Mouse (Mus musculus) stomach, postnatal 0 days (tissue): ENCODE results near the gene Cln3. TPM values are rescaled to one million over a fixed set of nuclear protein-coding genes. Genes with fewer than 3 reads are reported as not detected.

Source experiments
- ATAC-seq: fragments of 200-750 bp; cut with Nextera tagmentation; 2 replicates; pipeline ENCODE4 v1.8.0; 2017; ENCODE audit not compliant: low FRiP score, low TSS enrichment
- DNase-seq: peaks from one replicate; pipeline ENCODE4 v3.0.0-alpha.2; 2016; ENCODE audit warnings: low spot score
- H3K27ac ChIP-seq: fragments of 300-500 bp; sonication (generic); replicated peaks from 2 replicates; pipeline ENCODE4 v1.5.1; 2014; ENCODE audit warnings: mild to moderate bottlenecking, control low read depth
- H3K27me3 ChIP-seq: fragments of 300-500 bp; sonication (generic); 2 replicates; pipeline ENCODE4 v1.6.1; 2014; ENCODE audit warnings: low read length; ENCODE audit not compliant: control insufficient read depth, insufficient read depth
- H3K36me3 ChIP-seq: fragments of 300-500 bp; sonication (generic); 2 replicates; pipeline ENCODE4 v1.6.1; 2014; ENCODE audit warnings: low read length, mixed read lengths; ENCODE audit not compliant: control insufficient read depth, insufficient read depth
- H3K4me1 ChIP-seq: fragments of 300-500 bp; sonication (generic); replicated peaks from 2 replicates; pipeline ENCODE4 v1.6.1; 2014; ENCODE audit warnings: antibody characterized with exemption; ENCODE audit not compliant: control insufficient read depth, insufficient read depth
- H3K4me2 ChIP-seq: fragments of 300-500 bp; sonication (generic); replicated peaks from 2 replicates; pipeline ENCODE4 v1.6.1; 2014; ENCODE audit warnings: low read depth, mild to moderate bottlenecking, control low read depth, moderate library complexity
- H3K4me3 ChIP-seq: fragments of 300-500 bp; sonication (generic); 2 replicates; pipeline ENCODE4 v1.5.1; 2014; ENCODE audit warnings: low read depth, low read length, control low read depth
- H3K9ac ChIP-seq: fragments of 300-500 bp; sonication (generic); 2 replicates; pipeline ENCODE4 v1.6.1; 2014; ENCODE audit warnings: mild to moderate bottlenecking, low read length, control low read depth, mixed read lengths
- H3K9me3 ChIP-seq: fragments of 300-500 bp; sonication (generic); 2 replicates; pipeline ENCODE4 v1.6.1; 2016; ENCODE audit warnings: low read length; ENCODE audit not compliant: control insufficient read depth
- CTCF ChIP-seq: IDR thresholded peaks from 2 replicates; pipeline ENCODE4 v1.5.1; 2016; ENCODE audit warnings: antibody characterized with exemption, low read depth, mild to moderate bottlenecking, moderate library complexity
- EP300 ChIP-seq: optimal IDR thresholded peaks from 2 replicates; pipeline ENCODE3; 2016; ENCODE audit warnings: antibody characterized with exemption
- WGBS: fragments of 180-500 bp; shearing (Covaris S2); extraction: QIAGEN DNeasy Blood & Tissue Kit; methylation state at CpG from one replicate; pipeline ENCODE4 v1.1.7; 2014; 5-methylcytosine and 5-hydroxymethylcytosine counted together
- microRNA-seq: library from miRNA; unstranded; fragments of <30 nt; microRNA quantifications from one replicate; pipeline ENCODE4, GENCODE M21; 2016
- polyA plus RNA-seq: library from polyadenylated mRNA; unstranded; fragments of >200 nt; fragmentation: Nextera tagmentation; extraction: Ambion mirVana; gene quantifications from 2 replicates; pipeline ENCODE4 v1.2.1, GENCODE M21; 2015

Gene Cln3
- polyA plus RNA-seq, 1 experiment from 2014 or later = 17.7 TPM

DNA sequence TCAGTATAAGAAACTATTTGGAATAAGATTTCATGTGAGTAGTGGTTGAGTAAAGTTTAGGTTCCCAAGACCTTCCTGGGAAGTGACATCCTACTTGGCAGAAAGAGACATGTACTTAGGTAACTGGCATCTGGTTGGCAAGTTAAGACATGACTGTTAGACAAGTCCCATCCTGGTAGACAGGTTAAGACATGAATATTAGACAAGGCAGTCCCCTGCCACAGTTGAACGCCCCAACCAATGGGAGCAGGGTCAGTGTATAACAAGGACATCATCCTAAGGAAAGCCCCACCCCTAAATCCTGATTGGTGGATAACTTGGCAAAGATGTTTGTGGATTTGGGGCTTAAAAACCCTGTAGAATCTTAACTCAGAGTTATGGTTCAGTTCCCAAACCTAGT is 52.2 kb downstream of the Cln3 start:
- ATAC-seq = no peak
- DNase-seq = no peak
- Histone ChIP-seq H3K9me3 (no peaks in the 10 kb centered on the region), H3K4me2 (no peak overlapping the region), H3K27me3 (no peaks in the 10 kb centered on the region), H3K36me3 (no peaks in the 10 kb centered on the region), H3K9ac (no peak overlapping the region), H3K27ac (no peak overlapping the region), H3K4me3 (no peak overlapping the region), H3K4me1 (no peaks in the 10 kb centered on the region)
- WGBS = 62% methylated on average over 1 of the region's 1 CpGs
- no peak for TF ChIP-seq CTCF
- TF ChIP-seq EP300 = no peak

GRCm38 (mm10) chr7:126528166-126528577 is 57.4 kb downstream of the Cln3 start:
- no peak overlapping the region for H3K9ac ChIP-seq
- no peak overlapping the region for H3K4me3 ChIP-seq
- ATAC-seq = peak; percentile 45; the same call in 1 of the 2 replicates
- no peaks in the 10 kb centered on the region for H3K4me1 ChIP-seq
- 2% methylated on average over 1 of the region's 1 CpGs for WGBS
- H3K9me3 ChIP-seq = no peaks in the 10 kb centered on the region
- no peaks in the 10 kb centered on the region for H3K36me3 ChIP-seq
- no peak overlapping the region for H3K27ac ChIP-seq
- no peak overlapping the region for H3K4me2 ChIP-seq
- TF ChIP-seq EP300 (no peak), CTCF (peak; percentile 89)
- no peak for DNase-seq
- no peaks in the 10 kb centered on the region for H3K27me3 ChIP-seq

DNA sequence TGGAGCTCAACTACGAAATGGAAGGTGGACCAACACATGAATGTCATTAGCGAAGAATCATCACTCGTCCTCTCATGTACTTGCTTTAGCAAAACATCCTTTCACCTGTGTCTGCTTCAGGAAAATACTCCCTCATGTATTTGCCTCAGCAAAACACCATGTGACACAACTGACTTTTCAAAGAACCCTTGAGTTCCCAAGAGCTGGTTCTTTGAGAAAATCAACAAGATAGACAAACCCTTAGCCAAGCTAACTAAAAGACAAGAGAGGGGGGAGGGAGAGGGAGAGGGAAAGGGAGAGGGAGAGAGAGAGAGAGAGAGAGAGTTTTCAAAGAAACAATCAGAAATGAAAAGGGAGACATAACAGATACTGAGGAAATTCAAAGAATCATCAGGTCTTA is 62.3 kb downstream of the Cln3 start:
- TF ChIP-seq EP300 (no peak), CTCF (no peak)
- ATAC-seq = no peak

More for the DNA sequence above, 62.3 kb downstream of the Cln3 start:
- H3K36me3 ChIP-seq = no peaks in the 10 kb centered on the region
- no peaks in the 10 kb centered on the region for H3K27me3 ChIP-seq
- H3K4me1 ChIP-seq = no peaks in the 10 kb centered on the region
- DNase-seq = no peak
- H3K27ac ChIP-seq = no peak overlapping the region
- no peak overlapping the region for H3K4me2 ChIP-seq
- WGBS = 82% methylated on average over 3 of the region's 3 CpGs
- H3K9ac ChIP-seq = no peak overlapping the region
- no peaks in the 10 kb centered on the region for H3K9me3 ChIP-seq
- no peak overlapping the region for H3K4me3 ChIP-seq

Small RNA genes within 50 kb of the gene (microRNA-seq; reads per million reads assigned to microRNA genes)
- gene Mir7059 = not detected

Other genes starting within 250 kb of the Cln3 start
- 0.21 and 0.46 TPM in 2 replicates for gene Lat, start 216.2 kb downstream of the Cln3 start, polyA plus RNA-seq
- 24.4 and 26.9 TPM in 2 replicates for gene Spns1, start 208.4 kb downstream of the Cln3 start, polyA plus RNA-seq
- 1.1 and 1.3 TPM in 2 replicates for gene Nfatc2ip, start 189.1 kb downstream of the Cln3 start, polyA plus RNA-seq
- 0.08 and 0.17 TPM in 2 replicates for gene Cd19, start 170.9 kb downstream of the Cln3 start, polyA plus RNA-seq
- gene Rabep2, start 157.1 kb downstream of the Cln3 start, polyA plus RNA-seq = 19.4 and 20.7 TPM in 2 replicates
- gene Atp2a1, start 122.7 kb downstream of the Cln3 start, polyA plus RNA-seq = 0.59 and 1.8 TPM in 2 replicates
- 20.0 and 24.0 TPM in 2 replicates for gene Sh2b1, start 110.4 kb downstream of the Cln3 start, polyA plus RNA-seq
- gene Tufm, start 98.5 kb downstream of the Cln3 start, polyA plus RNA-seq = 73.9 and 77.5 TPM in 2 replicates
- 16.9 and 19.6 TPM in 2 replicates for gene Atxn2l, start 82.4 kb downstream of the Cln3 start, polyA plus RNA-seq
- gene Eif3c, start 19.4 kb downstream of the Cln3 start, polyA plus RNA-seq = 150 and 163 TPM in 2 replicates
- 0.46 and 0.56 TPM in 2 replicates for gene Apobr, start 875 bp downstream of the Cln3 start, polyA plus RNA-seq
- 0.10 and 0.13 TPM in 2 replicates for gene Il27, start 9.1 kb upstream of the Cln3 start, polyA plus RNA-seq
- gene Nupr1, start 45.0 kb upstream of the Cln3 start, polyA plus RNA-seq = 140 and 182 TPM in 2 replicates
- gene Sgf29, start 63.5 kb upstream of the Cln3 start, polyA plus RNA-seq = 28.6 and 28.9 TPM in 2 replicates
- gene Sult1a1, start 90.6 kb upstream of the Cln3 start, polyA plus RNA-seq = 10.9 and 12.4 TPM in 2 replicates
- 92.3 and 93.4 TPM in 2 replicates for gene Bola2, start 109.6 kb upstream of the Cln3 start, polyA plus RNA-seq
- 6.1 and 6.2 TPM in 2 replicates for gene Slx1b, start 110.0 kb upstream of the Cln3 start, polyA plus RNA-seq
- 15.7 and 16.9 TPM in 2 replicates for gene Coro1a, start 122.0 kb upstream of the Cln3 start, polyA plus RNA-seq
- gene Mapk3, start 173.8 kb upstream of the Cln3 start, polyA plus RNA-seq = 114 and 116 TPM in 2 replicates
- gene Gdpd3, start 180.5 kb upstream of the Cln3 start, polyA plus RNA-seq = 51.3 and 53.1 TPM in 2 replicates
- gene Ypel3, start 191.1 kb upstream of the Cln3 start, polyA plus RNA-seq = 86.0 and 102 TPM in 2 replicates
- 0.08 and 0.18 TPM in 2 replicates for gene Tbx6, start 195.7 kb upstream of the Cln3 start, polyA plus RNA-seq
- gene Ppp4c, start 206.7 kb upstream of the Cln3 start, polyA plus RNA-seq = 118 and 122 TPM in 2 replicates
- 0.57 and 0.59 TPM in 2 replicates for gene Fam57b, start 211.9 kb upstream of the Cln3 start, polyA plus RNA-seq
- gene 4930451I11Rik, start 245.8 kb upstream of the Cln3 start, polyA plus RNA-seq = not detected in 2 replicates